In genomic region chr5:52230466-52230865, GRCm38 (mm10) we compare ENCODE assay signal across 25 mouse cellular contexts.
"Had no signal": no experiment of that assay in that cellular context is flagged by ENCODE, and none has a peak within 500 bp of the region (broad histone marks: within the 10 kb centered on the region; RNA-seq: fewer than 3 reads in every experiment).

No protein-coding gene starts in this region.

- H3K36me3 ChIP-seq: heart, embryonic 10.5 days; heart, embryonic 12.5 days; hindbrain, embryonic 13.5 days; hindbrain, embryonic 15.5 days; kidney, embryonic 15.5 days; limb, embryonic 10.5 days; limb, embryonic 12.5 days; liver, embryonic 13.5 days had no signal

- DNase-seq: gastrocnemius, postnatal 14 days; gastrocnemius, postnatal 36 days; heart, adult 18-20 months; heart, postnatal 10 days; heart, postnatal 36 days; kidney, adult 11 months; kidney, adult 2 months; kidney, adult 9 months; kidney, postnatal 10 days; kidney, postnatal 25 days; kidney, postnatal 4 days; liver; liver, embryonic 13.5 days had no signal

- H3K4me2 ChIP-seq: heart, embryonic 12.5 days; hindbrain, embryonic 13.5 days; hindbrain, embryonic 15.5 days; kidney, embryonic 15.5 days; limb, embryonic 12.5 days; liver, embryonic 11.5 days; liver, embryonic 13.5 days had no signal

- H3K9ac ChIP-seq: heart, embryonic 12.5 days; hindbrain, embryonic 13.5 days; hindbrain, embryonic 15.5 days; kidney, embryonic 15.5 days; limb, embryonic 12.5 days; liver, embryonic 13.5 days had no signal

- H3K9me3 ChIP-seq: heart, embryonic 10.5 days; hindbrain, embryonic 13.5 days; hindbrain, embryonic 15.5 days; limb, embryonic 10.5 days; liver, embryonic 13.5 days had no signal

- ATAC-seq: hindbrain, postnatal 0 days; intestine, embryonic 16.5 days had no signal

- H3K4me3 ChIP-seq: heart, embryonic 10.5 days; heart, embryonic 12.5 days; hindbrain, embryonic 13.5 days; hindbrain, embryonic 15.5 days; kidney, embryonic 15.5 days; layer of hippocampus, adult 2 months; left cerebral cortex, adult 2 months; limb, embryonic 10.5 days; limb, embryonic 12.5 days; liver, embryonic 13.5 days had no signal

- H3K27ac ChIP-seq: heart, embryonic 10.5 days; hindbrain, embryonic 13.5 days; hindbrain, embryonic 15.5 days; hindbrain, postnatal 0 days; kidney, embryonic 15.5 days; layer of hippocampus, adult 2 months; left cerebral cortex, adult 2 months; limb, embryonic 10.5 days; limb, embryonic 12.5 days; liver, embryonic 13.5 days had no signal

- H3K4me1 ChIP-seq: heart, embryonic 10.5 days; heart, embryonic 12.5 days; hindbrain, embryonic 13.5 days; hindbrain, embryonic 15.5 days; kidney, embryonic 15.5 days; limb, embryonic 10.5 days; liver, embryonic 13.5 days had no signal

- H3K27me3 ChIP-seq: heart, embryonic 12.5 days; hindbrain, embryonic 13.5 days; hindbrain, embryonic 15.5 days; kidney, embryonic 15.5 days; limb, embryonic 12.5 days; liver, embryonic 13.5 days had no signal
